Mouse (Mus musculus) spleen, adult 2 months (tissue): ENCODE measurements around the gene Slc6a3.

ENCODE experiments used
- CTCF ChIP-seq: fragments of 200-500 bp; IDR thresholded peaks from 2 replicates; pipeline ENCODE4 v1.5.1; 2011; ENCODE audit warnings: mild to moderate bottlenecking, inconsistent platforms; ENCODE audit not compliant: insufficient read depth, insufficient read length, insufficient replicate concordance; ENCODE audit errors: extremely low read depth
- POLR2A ChIP-seq: fragments of 200-500 bp; IDR thresholded peaks from 2 replicates; pipeline ENCODE4 v1.6.1; 2011; ENCODE audit warnings: low read depth, low read length, inconsistent platforms

DNA sequence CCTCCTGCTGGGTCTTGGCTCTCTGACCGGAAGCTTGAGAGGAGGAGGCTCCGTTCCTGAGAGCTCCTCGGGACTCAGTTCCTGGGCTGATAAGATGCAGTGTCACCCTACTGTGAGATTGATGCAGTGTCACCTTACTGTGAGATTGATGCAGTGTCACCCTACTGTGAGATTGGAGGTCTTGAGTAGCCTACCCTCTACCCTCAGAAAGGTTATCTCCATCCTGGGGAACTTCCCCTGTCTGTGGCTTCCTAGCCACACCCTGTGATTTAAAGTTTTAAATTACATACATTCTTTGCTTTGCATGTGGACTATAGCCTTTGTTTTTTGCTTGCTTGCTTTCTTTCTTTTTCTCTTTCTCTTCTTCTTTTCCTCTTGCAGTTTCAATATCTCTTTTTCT lies 48.4 kb upstream of the Slc6a3 start:
- TF ChIP-seq POLR2A (no peak), CTCF (no peak)
